In genomic region chr4:141367997-141368791, GRCm38 (mm10) we compare ENCODE assay signal across 8 mouse cellular contexts. TPM values are rescaled to one million over a fixed set of nuclear protein-coding genes. Genes with fewer than 3 reads are reported as not detected.
A peak's percentile ranks its signal among the peaks of the same experiment; 100 is the strongest.
DNase-seq lines count a peak whose midpoint lies in the region; ATAC-seq and TF ChIP-seq lines count a peak whose summit lies in the region.

TSS of gene Fam131c (plus strand) at chr4:141368220.

- TF ChIP-seq POLR2A in small intestine, adult 2 months (IDR thresholded peaks at IDR 0.05; ENCODE audit: low read depth, low read length), result no peak

- H3K9me3 ChIP-seq in embryonic facial prominence, embryonic 14.5 days (ENCODE audit: control insufficient read depth, low read length), result no peaks in the 10 kb centered on the region
- no peaks in the 10 kb centered on the region for H3K9me3 ChIP-seq in liver, embryonic 16.5 days (replicated peaks; ENCODE audit: control insufficient read depth, low read length)

- H3K27ac ChIP-seq in embryonic facial prominence, embryonic 14.5 days (replicated peaks; ENCODE audit: low read depth, low read length), result no peak within 1 kb of the TSS
- H3K27ac ChIP-seq in liver, embryonic 16.5 days (ENCODE audit: low read length), result no peak within 1 kb of the TSS
- H3K27ac ChIP-seq in small intestine, adult 2 months (ENCODE audit: insufficient read depth, low read depth, low read length), result no peak within 1 kb of the TSS

- no peaks in the 10 kb centered on the region for H3K4me1 ChIP-seq in embryonic facial prominence, embryonic 14.5 days (ENCODE audit: control insufficient read depth, insufficient read depth, low read length)
- no peaks in the 10 kb centered on the region; the same call in 1 of the 2 replicates for H3K4me1 ChIP-seq in liver, embryonic 16.5 days (ENCODE audit: control insufficient read depth, low read depth, low read length)
- peaks cover 2% of the 10 kb centered on the region; the same call in 1 of the 2 replicates for H3K4me1 ChIP-seq in small intestine, adult 2 months (ENCODE audit: control insufficient read depth, insufficient read depth, insufficient read length, low read length)

- H3K4me3 ChIP-seq in embryonic facial prominence, embryonic 14.5 days (ENCODE audit: low read depth, low read length), result peak within 1 kb of the TSS; percentile 57
- peak within 1 kb of the TSS; percentile 48 for H3K4me3 ChIP-seq in liver, embryonic 16.5 days (ENCODE audit: low read depth, low read length)
- H3K4me3 ChIP-seq in small intestine, adult 2 months (ENCODE audit: low read depth, low read length), result peak within 1 kb of the TSS; percentile 63

- no peaks in the 10 kb centered on the region for H3K36me3 ChIP-seq in embryonic facial prominence, embryonic 14.5 days (ENCODE audit: control insufficient read depth, insufficient read depth, low read length)
- no peaks in the 10 kb centered on the region for H3K36me3 ChIP-seq in liver, embryonic 16.5 days (ENCODE audit: control insufficient read depth, insufficient read depth)
- no peaks in the 10 kb centered on the region for H3K36me3 ChIP-seq in small intestine, adult 2 months (ENCODE audit: control insufficient read depth, insufficient read depth, low read length)

- H3K9ac ChIP-seq in embryonic facial prominence, embryonic 14.5 days (ENCODE audit: low read depth, low read length), result peak within 1 kb of the TSS; percentile 72
- no peak within 1 kb of the TSS; the same call in 1 of the 2 replicates for H3K9ac ChIP-seq in liver, embryonic 16.5 days (ENCODE audit: low read depth, low read length)

- 3% methylated on average over 28 of the region's 71 CpGs for WGBS in embryonic facial prominence, embryonic 14.5 days
- WGBS in liver, embryonic 16.5 days (ENCODE audit: insufficient replicate concordance), result 4% methylated on average over 63 of the region's 71 CpGs
- WGBS in small intestine, adult 2 months, result 2% methylated on average over 69 of the region's 71 CpGs

- peak; percentile 38 for DNase-seq in right cerebral cortex, postnatal 4 days
- DNase-seq in right cerebral cortex, postnatal 14 days, result no peak
- peak; percentile 39 for DNase-seq in embryonic facial prominence, embryonic 14.5 days (ENCODE audit: low spot score)
- peak; percentile 68 for DNase-seq in induced T-regulatory cell, adult 2 months (ENCODE audit: low read depth)
- DNase-seq in urinary bladder, postnatal 4 days (ENCODE audit: low spot score in 2 of 2), result no peak

- H3K4me2 ChIP-seq in embryonic facial prominence, embryonic 14.5 days (ENCODE audit: low read depth, low read length), result peak within 1 kb of the TSS; percentile 99
- H3K4me2 ChIP-seq in liver, embryonic 16.5 days (ENCODE audit: low read depth, low read length), result peak within 1 kb of the TSS; percentile 71

- no peak for TF ChIP-seq CTCF in small intestine, adult 2 months (IDR thresholded peaks at IDR 0.05; ENCODE audit: extremely low read depth, insufficient read length, insufficient replicate concordance, low read depth, low read length)

- H3K27me3 ChIP-seq in embryonic facial prominence, embryonic 14.5 days (replicated peaks; ENCODE audit: control insufficient read depth, insufficient read depth, low read length), result peaks cover 40% of the 10 kb centered on the region
- H3K27me3 ChIP-seq in liver, embryonic 16.5 days (ENCODE audit: control insufficient read depth, insufficient read depth, low read depth, low read length), result peaks cover 29% of the 10 kb centered on the region
- peaks cover 9% of the 10 kb centered on the region for H3K27me3 ChIP-seq in small intestine, adult 2 months (ENCODE audit: control insufficient read depth, insufficient read depth, low read length)

- peak; percentile 50 for ATAC-seq in embryonic facial prominence, embryonic 14.5 days (ENCODE audit: low read depth)
- peak; percentile 34; the same call in 1 of the 2 replicates for ATAC-seq in liver, embryonic 16.5 days (ENCODE audit: low read depth)
- ATAC-seq in activated CD4-positive, CD25-positive, alpha-beta regulatory T cell, adult 4 months, result no peak

RNA-seq across cellular contexts. Expression of gene Fam131c, which starts in this region (rescaled TPM):
- polyA plus RNA-seq in embryonic facial prominence, embryonic 14.5 days (2014; fragmentation: Nextera tagmentation; extraction: Ambion mirVana), result 2.2 and 2.9 TPM in 2 replicates
- polyA plus RNA-seq in liver, embryonic 16.5 days (2015; fragmentation: Nextera tagmentation; extraction: Ambion mirVana), result not detected in 2 replicates
- 0.77 and 1.8 TPM in 2 replicates for polyA plus RNA-seq in small intestine, adult 2 months (2012; rRNA removed)
- polyA plus RNA-seq in activated CD4-positive, CD25-positive, alpha-beta regulatory T cell, adult 4 months (2017; shearing (Covaris generic)), result not detected

Comparison
In these comparisons a context has a peak if more than half of its experiments do, and no peak if none do; other contexts are left out.
1. DNase-seq: peak in right cerebral cortex, postnatal 4 days (single experiment), embryonic facial prominence, embryonic 14.5 days (single experiment) and induced T-regulatory cell, adult 2 months (single experiment); none in right cerebral cortex, postnatal 14 days (single experiment) and urinary bladder, postnatal 4 days (0 of 2).
2. Peak in ATAC-seq, H3K4me3 ChIP-seq and H3K4me2 ChIP-seq in liver, embryonic 16.5 days; RNA of the gene not detected or under 1 TPM.
3. Peak in every context shown above with its lines, with median percentiles within 50 percentile points of each other: H3K4me3 ChIP-seq.